Mouse (Mus musculus) liver, embryonic 14.5 days (tissue): ENCODE results near the gene Adam12.

Experiments
- CTCF ChIP-seq: IDR thresholded peaks from 2 replicates; pipeline ENCODE4 v1.5.1; 2016; ENCODE audit warnings: antibody characterized with exemption, low read depth, control low read depth
- EP300 ChIP-seq: IDR thresholded peaks from 2 replicates; pipeline ENCODE4 v1.6.1; 2016; ENCODE audit warnings: antibody characterized with exemption, low read depth

DNA sequence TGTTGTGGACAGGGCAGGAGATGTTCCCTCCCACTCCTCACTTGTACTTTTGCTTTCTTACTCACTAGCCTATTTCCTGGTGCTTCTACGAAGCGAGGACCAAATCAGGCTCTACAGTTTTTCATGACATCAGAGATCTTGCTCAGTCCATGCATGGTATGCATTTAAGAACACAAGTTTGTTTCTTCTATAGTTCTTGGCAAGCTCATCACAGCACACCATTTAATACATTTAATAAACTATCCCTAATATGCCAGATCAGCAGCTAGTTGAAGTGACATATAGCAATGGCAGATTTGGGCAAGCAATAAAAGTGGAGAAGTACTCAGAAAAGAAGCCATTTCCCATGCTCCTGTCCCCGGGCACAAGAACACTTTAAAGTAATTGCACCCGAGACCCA lies 285.8 kb downstream of the Adam12 start:
- TF ChIP-seq CTCF (no peak), EP300 (no peak)
